Comparison of ENCODE assay signal across 25 mouse cellular contexts in the genomic region with DNA sequence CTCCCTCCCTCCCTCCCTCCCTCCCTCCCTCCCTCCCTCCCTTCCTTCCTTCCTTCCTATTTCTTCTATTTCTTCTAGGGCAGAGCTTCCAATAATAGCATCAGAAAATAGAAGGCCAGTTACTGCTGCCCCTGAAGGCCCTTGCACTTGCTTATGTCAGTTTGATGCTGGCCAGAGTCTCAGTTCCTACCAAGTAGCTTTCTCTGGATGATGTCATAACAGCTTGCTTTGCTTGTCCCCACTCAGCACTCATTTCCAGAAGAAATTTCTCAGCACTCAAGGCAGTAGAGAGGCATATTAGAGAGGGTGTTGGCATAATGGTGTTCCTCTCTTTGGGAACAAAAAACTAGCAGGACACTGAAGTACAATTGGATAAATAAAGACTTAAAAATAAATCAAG.
DNase-seq lines count a peak whose midpoint lies in the region; ATAC-seq and TF ChIP-seq lines count a peak whose summit lies in the region.
"Had no signal": no experiment of that assay in that cellular context is flagged by ENCODE, and none has a peak within 500 bp of the region (broad histone marks: within the 10 kb centered on the region; RNA-seq: fewer than 3 reads in every experiment).

No protein-coding gene starts in this region.

- no peaks in the 10 kb centered on the region for H3K9me3 ChIP-seq in heart, embryonic 10.5 days
- H3K9me3 ChIP-seq in heart, embryonic 12.5 days (replicated peaks), result no peaks in the 10 kb centered on the region
- no peaks in the 10 kb centered on the region for H3K9me3 ChIP-seq in heart, embryonic 14.5 days (ENCODE audit: control insufficient read depth, low read length)
- H3K9me3 ChIP-seq in heart, embryonic 16.5 days (replicated peaks; ENCODE audit: control insufficient read depth, low read length), result no peaks in the 10 kb centered on the region
- H3K9me3 ChIP-seq: embryonic facial prominence, embryonic 10.5 days; embryonic facial prominence, embryonic 12.5 days; forebrain, embryonic 13.5 days; G1E had no signal

- TF ChIP-seq POLR2A in heart, adult 2 months (IDR thresholded peaks at IDR 0.05; ENCODE audit: insufficient read depth, low read depth, low read length), result no peak

- no peaks in the 10 kb centered on the region for H3K4me1 ChIP-seq in heart, embryonic 10.5 days
- H3K4me1 ChIP-seq in heart, embryonic 12.5 days (replicated peaks), result no peaks in the 10 kb centered on the region
- H3K4me1 ChIP-seq in heart, adult 2 months (ENCODE audit: control insufficient read depth, insufficient read depth, low read length), result no peaks in the 10 kb centered on the region
- H3K4me1 ChIP-seq in heart, embryonic 14.5 days (ENCODE audit: control insufficient read depth in 2 of 2, insufficient read depth in 2 of 2, low read length in 2 of 2), result peaks cover 0 to 5% of the 10 kb centered on the region in 2 experiments; a peak in 1 of 4 replicates
- H3K4me1 ChIP-seq in heart, embryonic 16.5 days (ENCODE audit: control insufficient read depth, insufficient read depth, low read length), result peaks cover 3% of the 10 kb centered on the region; the same call in 1 of the 2 replicates
- H3K4me1 ChIP-seq: embryonic facial prominence, embryonic 10.5 days; embryonic facial prominence, embryonic 12.5 days; forebrain, embryonic 13.5 days had no signal

- H3K36me3 ChIP-seq in heart, embryonic 10.5 days, result no peaks in the 10 kb centered on the region
- no peaks in the 10 kb centered on the region for H3K36me3 ChIP-seq in heart, embryonic 12.5 days
- no peaks in the 10 kb centered on the region for H3K36me3 ChIP-seq in heart, adult 2 months (ENCODE audit: control insufficient read depth, insufficient read depth, low read length)
- no peaks in the 10 kb centered on the region for H3K36me3 ChIP-seq in heart, embryonic 14.5 days (ENCODE audit: control insufficient read depth, insufficient read depth, low read length)
- no peaks in the 10 kb centered on the region for H3K36me3 ChIP-seq in heart, embryonic 16.5 days (ENCODE audit: control insufficient read depth, insufficient read depth)
- H3K36me3 ChIP-seq: embryonic facial prominence, embryonic 10.5 days; embryonic facial prominence, embryonic 12.5 days; G1E had no signal

- no peak overlapping the region for H3K9ac ChIP-seq in heart, embryonic 12.5 days
- no peak overlapping the region for H3K9ac ChIP-seq in heart, adult 2 months (ENCODE audit: low read depth, low read length)
- no peak overlapping the region for H3K9ac ChIP-seq in heart, embryonic 14.5 days (ENCODE audit: low read length)
- H3K9ac ChIP-seq in heart, embryonic 16.5 days (ENCODE audit: low read length), result no peak overlapping the region
- H3K9ac ChIP-seq: embryonic facial prominence, embryonic 12.5 days; forebrain, embryonic 13.5 days had no signal

- no peaks in the 10 kb centered on the region for H3K27me3 ChIP-seq in heart, embryonic 10.5 days (ENCODE audit: insufficient read depth, poor library complexity, severe bottlenecking)
- no peaks in the 10 kb centered on the region for H3K27me3 ChIP-seq in heart, embryonic 12.5 days (replicated peaks)
- no peaks in the 10 kb centered on the region for H3K27me3 ChIP-seq in heart, adult 2 months (ENCODE audit: control insufficient read depth, insufficient read depth, low read length)
- H3K27me3 ChIP-seq in heart, embryonic 14.5 days (ENCODE audit: control insufficient read depth, insufficient read depth, low read length), result no peaks in the 10 kb centered on the region
- no peaks in the 10 kb centered on the region for H3K27me3 ChIP-seq in heart, embryonic 16.5 days (ENCODE audit: control insufficient read depth, insufficient read depth, low read length)
- H3K27me3 ChIP-seq: CH12.LX; embryonic facial prominence, embryonic 12.5 days; forebrain, embryonic 13.5 days; Patski had no signal

- no peak overlapping the region for H3K4me3 ChIP-seq in heart, embryonic 10.5 days
- no peak overlapping the region for H3K4me3 ChIP-seq in heart, embryonic 12.5 days
- H3K4me3 ChIP-seq in heart, adult 2 months, result no peak overlapping the region
- no peak overlapping the region for H3K4me3 ChIP-seq in heart, embryonic 14.5 days (ENCODE audit: control insufficient read depth in 1 of 2, insufficient read depth in 1 of 2, low read depth in 1 of 2, low read length in 2 of 2)
- no peak overlapping the region for H3K4me3 ChIP-seq in heart, embryonic 16.5 days (ENCODE audit: low read length)
- H3K4me3 ChIP-seq: embryonic facial prominence, embryonic 10.5 days; embryonic facial prominence, embryonic 12.5 days; forebrain, embryonic 13.5 days had no signal

- ATAC-seq in heart, embryonic 12.5 days (ENCODE audit: insufficient number of reproducible peaks, low FRiP score), result peak; percentile 64; the same call in 1 of the 2 replicates
- peak; percentile 72; the same call in 1 of the 2 replicates for ATAC-seq in heart, embryonic 14.5 days (ENCODE audit: insufficient number of reproducible peaks, insufficient read depth, low FRiP score, low read depth)
- ATAC-seq in heart, embryonic 16.5 days (replicated peaks; ENCODE audit: extremely low read depth, insufficient read depth, low FRiP score), result peak; percentile 88
- ATAC-seq: activated CD4-positive, CD25-positive, alpha-beta regulatory T cell, adult 4 months; CD4-positive, CD25-positive, alpha-beta regulatory T cell, adult 4 months; forebrain, embryonic 13.5 days; Patski had no signal

- H3K79me2 ChIP-seq in heart, adult 2 months (replicated peaks; ENCODE audit: control insufficient read depth, insufficient read depth, low read length), result no peaks in the 10 kb centered on the region

- H3K27ac ChIP-seq in heart, embryonic 10.5 days, result no peak overlapping the region
- H3K27ac ChIP-seq in heart, embryonic 12.5 days (ENCODE audit: poor library complexity, severe bottlenecking), result 0 out of 2 replicates have a peak overlapping the region, but pooled peaks have one; percentile 33
- H3K27ac ChIP-seq in heart, adult 2 months, result no peak overlapping the region
- peak overlapping the region in 1 of 2 experiments; percentile 35; a peak in 1 of 4 replicates for H3K27ac ChIP-seq in heart, embryonic 14.5 days (replicated peaks in 1 of 2; ENCODE audit: control insufficient read depth in 1 of 2, insufficient read depth in 1 of 2, low read depth in 2 of 2, low read length in 2 of 2)
- no peak overlapping the region; the same call in 1 of the 2 replicates for H3K27ac ChIP-seq in heart, embryonic 16.5 days (ENCODE audit: low read length)
- H3K27ac ChIP-seq: embryonic facial prominence, embryonic 10.5 days; embryonic facial prominence, embryonic 12.5 days; forebrain, embryonic 13.5 days had no signal

- no peak for TF ChIP-seq EP300 in heart, adult 2 months (IDR thresholded peaks at IDR 0.05; ENCODE audit: insufficient read depth, low read depth, low read length)

- no peak overlapping the region for H3K4me2 ChIP-seq in heart, embryonic 12.5 days
- no peak overlapping the region for H3K4me2 ChIP-seq in heart, embryonic 14.5 days (ENCODE audit: low read length)
- no peak overlapping the region for H3K4me2 ChIP-seq in heart, embryonic 16.5 days (ENCODE audit: low read depth, low read length)
- H3K4me2 ChIP-seq: embryonic facial prominence, embryonic 12.5 days; forebrain, embryonic 13.5 days had no signal

- intact Hi-C loops in heart, postnatal 25 days (cut with DNase I), result no loop called here
- intact Hi-C loops in heart, adult 2 months (cut with DNase I), result no loop called here

- TF ChIP-seq CTCF in heart, adult 2 months (IDR thresholded peaks at IDR 0.05), result no peak

- peak; percentile 76 for DNase-seq in heart, embryonic 10.5 days (ENCODE audit: low spot score)
- DNase-seq in heart, postnatal 25 days (ENCODE audit: low spot score), result no peak
- DNase-seq in heart, adult 2 months, result no peak
- DNase-seq in heart, postnatal 4 days, result no peak
- no peak for DNase-seq in heart, adult 8-10 months (ENCODE audit: low spot score)
- DNase-seq: adrenal gland, adult 8-10 months; adrenal gland, postnatal 14 days; adrenal gland, postnatal 36 days; B cell, adult 2 months; cerebellum, adult 11-12 months; cerebellum, adult 2 months; cerebellum, adult 9-10 months; cerebellum, postnatal 10 days; cerebellum, postnatal 25 days had no signal
